Mouse (Mus musculus) skeletal muscle tissue, adult 2 months (tissue): Measurements from ENCODE around the gene Ctsr.
"Not testable (repeated sequence)": the region's sequence is repeated elsewhere in the genome, so short reads cannot be mapped to it uniquely, and the experiment has no call there.

Experiments
- DNase-seq: peaks from one replicate; pipeline ENCODE4 v3.0.0-alpha.2; 2012; ENCODE audit warnings: low read depth, low spot score

Gene Ctsr

DNA sequence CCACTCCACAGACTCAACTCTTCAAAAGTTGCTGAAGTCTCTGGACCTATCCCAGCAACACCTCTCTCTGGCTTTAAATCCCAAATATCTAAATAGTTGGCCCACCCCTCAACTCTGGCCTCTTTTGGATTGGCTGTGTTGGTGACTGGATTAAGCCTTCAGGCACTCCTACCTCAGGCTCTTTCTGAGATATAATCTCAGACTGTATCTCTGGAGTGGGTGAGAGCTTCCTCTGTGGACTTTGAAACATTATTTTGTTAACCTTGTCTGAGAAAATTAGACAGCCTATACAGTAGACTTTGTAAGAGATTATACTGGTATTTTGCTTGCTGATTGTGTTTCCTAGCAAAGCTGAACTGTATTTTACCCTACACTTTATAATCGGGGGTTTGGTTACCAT is at the start of gene Ctsr:
Gene Ctsr (minus strand): TSS at position 101 of the 400 bp plus-strand sequence.
- no peak for DNase-seq

GRCm38 (mm10) chr13:61203310-61203709 is 39.3 kb upstream of the Ctsr start, which contains the start of gene Cts6:
Cts6 (minus strand) TSS chr13:61203410.
- DNase-seq, result no peak

DNA sequence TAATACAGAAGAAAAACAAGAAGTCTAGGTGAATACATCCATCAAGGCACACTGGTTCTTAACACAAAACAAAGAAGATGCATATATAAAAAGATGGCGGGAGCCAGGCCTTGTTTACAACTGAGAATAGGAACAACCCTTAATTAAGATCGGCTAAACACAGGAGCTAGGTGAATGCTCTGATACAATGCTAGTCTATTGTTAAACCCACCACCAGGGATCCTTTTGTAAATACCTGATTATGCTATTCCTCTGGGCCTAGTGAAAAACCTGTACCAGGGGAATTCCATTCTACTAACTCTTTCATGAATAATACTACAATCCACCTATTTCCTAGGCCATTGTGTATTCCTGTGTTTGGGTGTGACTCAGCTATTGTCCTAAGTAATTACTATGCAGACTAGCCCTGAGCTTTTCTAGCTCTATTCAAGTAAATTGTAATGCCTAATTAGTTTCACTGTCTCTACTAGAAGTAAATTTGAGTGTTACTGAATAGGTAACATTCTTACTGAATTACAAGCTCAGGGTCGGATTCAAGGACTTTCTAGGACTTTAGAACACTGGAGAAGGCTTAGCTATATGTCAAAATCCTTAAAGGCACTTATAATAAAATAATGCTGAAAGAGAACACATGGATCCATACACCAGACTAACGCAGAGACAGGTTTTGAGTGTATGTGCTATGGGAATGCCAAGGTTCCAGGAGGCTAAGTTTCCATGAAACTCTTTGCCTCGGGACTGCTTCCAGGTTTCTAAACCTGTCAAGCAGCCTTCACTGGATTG is 21.3 kb upstream of the Ctsr start:
- DNase-seq, result not testable (repeated sequence)

DNA sequence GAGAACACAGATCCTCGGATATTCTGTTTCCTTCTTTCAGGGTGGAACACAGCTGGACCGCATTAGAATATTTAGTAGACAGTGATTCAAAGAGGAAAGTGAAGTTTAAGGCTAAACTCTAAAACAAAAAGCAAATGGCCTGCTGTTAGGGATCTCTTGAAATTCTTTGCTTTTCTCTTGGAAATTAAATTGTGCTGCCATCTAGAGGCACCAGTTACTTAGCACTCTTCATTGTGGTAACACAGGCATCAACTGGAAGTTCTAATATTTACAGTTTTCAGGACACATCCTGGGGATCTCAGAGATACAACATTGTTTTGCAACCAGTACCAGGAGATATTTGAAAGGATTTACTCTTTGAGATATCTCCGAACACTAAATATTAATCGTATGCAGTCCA is 566 bp upstream of the Ctsr start:
- DNase-seq, result no peak
